18 mouse cellular contexts compared by ENCODE assay signal in the genomic region with DNA sequence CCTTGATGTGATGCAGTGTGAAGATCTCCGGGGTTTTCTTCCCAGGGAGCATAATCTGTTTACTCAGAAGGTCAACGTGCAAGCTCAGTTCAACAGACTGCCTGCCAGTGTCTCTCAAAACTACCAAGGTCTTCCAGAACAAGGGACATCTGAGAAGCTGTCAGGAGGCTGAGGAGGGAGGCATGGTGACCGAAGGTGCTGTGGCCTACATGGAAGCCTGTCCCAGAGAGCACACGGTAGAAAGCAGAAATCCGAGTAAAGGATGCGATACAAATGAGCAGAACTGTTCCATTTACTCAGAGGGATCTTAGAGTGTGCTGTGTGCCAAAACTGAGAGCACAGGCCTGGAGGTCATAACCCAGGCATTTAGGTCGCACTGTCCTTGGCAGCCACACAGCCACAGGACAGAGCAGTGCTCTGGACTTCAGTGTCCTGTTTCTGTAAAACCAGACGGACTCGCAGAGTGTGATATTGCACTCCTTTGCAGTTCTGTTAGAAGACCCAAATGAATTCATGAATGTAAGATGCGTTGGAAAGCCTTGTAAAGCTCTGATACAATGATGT. TPM values are rescaled to one million over a fixed set of nuclear protein-coding genes. Genes with fewer than 3 reads are reported as not detected.
DNase-seq lines count a peak whose midpoint lies in the region; ATAC-seq and TF ChIP-seq lines count a peak whose summit lies in the region.
"Had no signal": no experiment of that assay in that cellular context is flagged by ENCODE, and none has a peak within 500 bp of the region (broad histone marks: within the 10 kb centered on the region; RNA-seq: fewer than 3 reads in every experiment).

No protein-coding gene starts in this region.

- H3K9me3 ChIP-seq in liver, postnatal 0 days (ENCODE audit: low read length) = no peaks in the 10 kb centered on the region
- no peaks in the 10 kb centered on the region for H3K9me3 ChIP-seq in liver, embryonic 11.5 days (ENCODE audit: control insufficient read depth, low read length)
- no peaks in the 10 kb centered on the region for H3K9me3 ChIP-seq in heart, embryonic 11.5 days (replicated peaks; ENCODE audit: control insufficient read depth, low read length)
- H3K9me3 ChIP-seq: forebrain, embryonic 15.5 days; hindbrain, embryonic 10.5 days had no signal

- peak overlapping the region; percentile 36 for H3K27ac ChIP-seq in liver, postnatal 0 days (ENCODE audit: low read depth)
- no peak overlapping the region for H3K27ac ChIP-seq in liver, embryonic 11.5 days (ENCODE audit: low read depth, low read length)
- peak overlapping the region; percentile 35; the same call in 1 of the 2 replicates for H3K27ac ChIP-seq in heart, embryonic 11.5 days (ENCODE audit: low read depth, low read length)
- H3K27ac ChIP-seq: forebrain, embryonic 15.5 days; hindbrain, embryonic 10.5 days had no signal

- 64% methylated on average over 10 of the region's 10 CpGs for WGBS in liver, postnatal 0 days (ENCODE audit: insufficient replicate concordance)
- WGBS in liver, embryonic 11.5 days = 63% methylated on average over 10 of the region's 10 CpGs
- 44% methylated on average over 10 of the region's 10 CpGs for WGBS in heart, embryonic 11.5 days (ENCODE audit: insufficient replicate concordance)

- H3K4me3 ChIP-seq in liver, postnatal 0 days (ENCODE audit: low read depth, low read length) = no peak overlapping the region
- no peak overlapping the region for H3K4me3 ChIP-seq in liver, embryonic 11.5 days (ENCODE audit: low read depth, low read length)
- no peak overlapping the region for H3K4me3 ChIP-seq in heart, embryonic 11.5 days (ENCODE audit: low read depth, low read length)
- H3K4me3 ChIP-seq: erythroblast, embryonic 14.5 days; forebrain, embryonic 15.5 days; hindbrain, embryonic 10.5 days had no signal

- H3K4me1 ChIP-seq in liver, postnatal 0 days (ENCODE audit: insufficient read depth) = 0 out of 2 replicates have a peak, but pooled peaks cover 3% of the 10 kb centered on the region
- H3K4me1 ChIP-seq in liver, embryonic 11.5 days (replicated peaks; ENCODE audit: control insufficient read depth, insufficient read depth, low read length) = no peaks in the 10 kb centered on the region
- H3K4me1 ChIP-seq in heart, embryonic 11.5 days (ENCODE audit: control insufficient read depth, insufficient read depth, low read length) = peaks cover 17% of the 10 kb centered on the region

- no peak overlapping the region for H3K4me2 ChIP-seq in liver, postnatal 0 days (ENCODE audit: low read depth, low read length)
- no peak overlapping the region for H3K4me2 ChIP-seq in liver, embryonic 11.5 days
- no peak overlapping the region for H3K4me2 ChIP-seq in heart, embryonic 11.5 days
- H3K4me2 ChIP-seq: forebrain, embryonic 15.5 days had no signal

- TF ChIP-seq EP300 in liver, postnatal 0 days (IDR thresholded peaks at IDR 0.05; ENCODE audit: low read depth) = no peak

- H3K9ac ChIP-seq in liver, postnatal 0 days (replicated peaks) = no peak overlapping the region
- no peak overlapping the region for H3K9ac ChIP-seq in liver, embryonic 11.5 days (ENCODE audit: low read depth, low read length)
- H3K9ac ChIP-seq in heart, embryonic 11.5 days (ENCODE audit: low read depth, low read length) = 0 out of 2 replicates have a peak overlapping the region, but pooled peaks have one; percentile 39
- H3K9ac ChIP-seq: forebrain, embryonic 15.5 days had no signal

- H3K36me3 ChIP-seq in liver, postnatal 0 days (replicated peaks; ENCODE audit: insufficient read depth, low read length) = no peaks in the 10 kb centered on the region
- H3K36me3 ChIP-seq in liver, embryonic 11.5 days (ENCODE audit: control insufficient read depth, insufficient read depth, low read length) = no peaks in the 10 kb centered on the region
- no peaks in the 10 kb centered on the region for H3K36me3 ChIP-seq in heart, embryonic 11.5 days (ENCODE audit: control insufficient read depth, insufficient read depth, low read length)
- H3K36me3 ChIP-seq: forebrain, embryonic 15.5 days; hindbrain, embryonic 10.5 days had no signal

- no peak for TF ChIP-seq CTCF in liver, postnatal 0 days (IDR thresholded peaks at IDR 0.05; ENCODE audit: low read depth)

- ATAC-seq in liver, postnatal 0 days = peak; percentile 76
- no peak for ATAC-seq in liver, embryonic 11.5 days (replicated peaks; ENCODE audit: low FRiP score)
- no peak for ATAC-seq in heart, embryonic 11.5 days (replicated peaks; ENCODE audit: insufficient number of reproducible peaks, low FRiP score, low TSS enrichment)
- ATAC-seq: forebrain, embryonic 15.5 days had no signal

- peak; percentile 46 for DNase-seq in gastrocnemius, adult 18-20 months (ENCODE audit: low spot score)
- no peak for DNase-seq in gastrocnemius, postnatal 10 days
- DNase-seq in liver, postnatal 0 days = no peak
- DNase-seq in liver, embryonic 11.5 days (ENCODE audit: low spot score) = no peak
- DNase-seq in yolk sac, embryonic 10.5 days (ENCODE audit: low spot score) = peak; percentile 62
- DNase-seq in kidney, adult 8-10 months = no peak
- DNase-seq in right cerebral cortex, postnatal 10 days (ENCODE audit: low spot score in 2 of 2) = no peak
- DNase-seq: cerebellum, adult 11 months; cerebellum, postnatal 36 days; layer of hippocampus, postnatal 36 days; liver; thymus, adult 18-20 months had no signal

- no peaks in the 10 kb centered on the region for H3K27me3 ChIP-seq in liver, postnatal 0 days (ENCODE audit: insufficient read depth, low read length)
- no peaks in the 10 kb centered on the region for H3K27me3 ChIP-seq in liver, embryonic 11.5 days (replicated peaks; ENCODE audit: control insufficient read depth, insufficient read depth, low read length)
- no peaks in the 10 kb centered on the region for H3K27me3 ChIP-seq in heart, embryonic 11.5 days (ENCODE audit: control insufficient read depth, insufficient read depth, low read length)
- H3K27me3 ChIP-seq: forebrain, embryonic 15.5 days had no signal

RNA-seq across cellular contexts. Expression of gene Gpx2, which starts 11.2 kb away (rescaled TPM):
- not detected for total RNA-seq in gastrocnemius, adult 18-20 months (2021)
- not detected for total RNA-seq in gastrocnemius, postnatal 10 days (2021)
- 0.16 and 0.21 TPM in 2 replicates for polyA plus RNA-seq in liver, postnatal 0 days (2015; fragmentation: Nextera tagmentation; extraction: Ambion mirVana)
- not detected in 2 replicates for polyA plus RNA-seq in liver, embryonic 11.5 days (2014; fragmentation: Nextera tagmentation; extraction: Ambion mirVana)
- 0.36 TPM in 1 of 2 replicates, not detected in the other for polyA plus RNA-seq in heart, embryonic 11.5 days (2014; fragmentation: Nextera tagmentation; extraction: Ambion mirVana)
- total RNA-seq: megakaryocyte, adult 5-6 weeks had no signal
- polyA plus RNA-seq: erythroblast, embryonic 14.5 days; forebrain, embryonic 15.5 days; hindbrain, embryonic 10.5 days; kidney, embryonic 14.5 days had no signal

RNA-seq across cellular contexts. Expression of gene Fntb, which starts 18.7 kb away (rescaled TPM):
- 10 to 100 TPM; 11.7 to 12.1 TPM for total RNA-seq in gastrocnemius, adult 18-20 months (2021)
- total RNA-seq in gastrocnemius, postnatal 10 days (2021) = 10 to 100 TPM; 17.0 to 18.1 TPM
- polyA plus RNA-seq in liver, postnatal 0 days (2015; fragmentation: Nextera tagmentation; extraction: Ambion mirVana) = 14.9 and 16.2 TPM in 2 replicates
- 41.6 and 43.8 TPM in 2 replicates for polyA plus RNA-seq in liver, embryonic 11.5 days (2014; fragmentation: Nextera tagmentation; extraction: Ambion mirVana)
- 30.7 and 34.2 TPM in 2 replicates for polyA plus RNA-seq in heart, embryonic 11.5 days (2014; fragmentation: Nextera tagmentation; extraction: Ambion mirVana)

RNA-seq across cellular contexts. Expression of gene Churc1, which starts 18.8 kb away (rescaled TPM):
- total RNA-seq in gastrocnemius, adult 18-20 months (2021) = 10 to 100 TPM; 56.7 to 60.1 TPM
- 10 to 100 TPM; 48.1 to 55.1 TPM for total RNA-seq in gastrocnemius, postnatal 10 days (2021)
- 92.5 and 92.7 TPM in 2 replicates for polyA plus RNA-seq in liver, postnatal 0 days (2015; fragmentation: Nextera tagmentation; extraction: Ambion mirVana)
- polyA plus RNA-seq in liver, embryonic 11.5 days (2014; fragmentation: Nextera tagmentation; extraction: Ambion mirVana) = 144 and 154 TPM in 2 replicates
- polyA plus RNA-seq in heart, embryonic 11.5 days (2014; fragmentation: Nextera tagmentation; extraction: Ambion mirVana) = 146 and 148 TPM in 2 replicates

RNA-seq across cellular contexts. Expression of gene Rab15, which starts 38.6 kb away (rescaled TPM):
- total RNA-seq in gastrocnemius, adult 18-20 months (2021) = 1 to 10 TPM; 1.7 to 3.1 TPM
- 10 to 100 TPM in 1 of 2 experiments, 1 to 10 TPM in 1; 7.7 to 10.7 TPM for total RNA-seq in gastrocnemius, postnatal 10 days (2021)
- polyA plus RNA-seq in liver, postnatal 0 days (2015; fragmentation: Nextera tagmentation; extraction: Ambion mirVana) = 0.08 and 0.19 TPM in 2 replicates
- polyA plus RNA-seq in liver, embryonic 11.5 days (2014; fragmentation: Nextera tagmentation; extraction: Ambion mirVana) = 1.7 and 2.1 TPM in 2 replicates
- 1.5 and 1.8 TPM in 2 replicates for polyA plus RNA-seq in heart, embryonic 11.5 days (2014; fragmentation: Nextera tagmentation; extraction: Ambion mirVana)
- total RNA-seq: megakaryocyte, adult 5-6 weeks had no signal
- polyA plus RNA-seq: erythroblast, embryonic 14.5 days had no signal

Comparison
In these comparisons a context has a peak if more than half of its experiments do, and no peak if none do; other contexts are left out.
1. DNase-seq: peak in gastrocnemius, adult 18-20 months (single experiment) and yolk sac, embryonic 10.5 days (single experiment); none in gastrocnemius, postnatal 10 days (single experiment), liver, postnatal 0 days (single experiment), liver, embryonic 11.5 days (single experiment), kidney, adult 8-10 months (0 of 2) and right cerebral cortex, postnatal 10 days (0 of 2).